Mouse (Mus musculus) brain, embryonic 14.5 days (tissue): Measurements from ENCODE around the gene Smarca2.

Experiments used
- CTCF ChIP-seq: fragments of 200-500 bp; IDR thresholded peaks from 2 replicates; pipeline ENCODE4 v1.5.1; 2012; ENCODE audit warnings: inconsistent platforms, mild to moderate bottlenecking, moderate library complexity, borderline replicate concordance; ENCODE audit not compliant: insufficient read depth, insufficient read length; ENCODE audit errors: extremely low read depth
- POLR2A ChIP-seq: fragments of 200-500 bp; IDR thresholded peaks from 2 replicates; pipeline ENCODE4 v1.6.1; 2012; ENCODE audit warnings: mild to moderate bottlenecking, inconsistent platforms, borderline replicate concordance; ENCODE audit not compliant: poor library complexity, insufficient read depth, insufficient read length, severe bottlenecking; ENCODE audit errors: extremely low read depth

DNA sequence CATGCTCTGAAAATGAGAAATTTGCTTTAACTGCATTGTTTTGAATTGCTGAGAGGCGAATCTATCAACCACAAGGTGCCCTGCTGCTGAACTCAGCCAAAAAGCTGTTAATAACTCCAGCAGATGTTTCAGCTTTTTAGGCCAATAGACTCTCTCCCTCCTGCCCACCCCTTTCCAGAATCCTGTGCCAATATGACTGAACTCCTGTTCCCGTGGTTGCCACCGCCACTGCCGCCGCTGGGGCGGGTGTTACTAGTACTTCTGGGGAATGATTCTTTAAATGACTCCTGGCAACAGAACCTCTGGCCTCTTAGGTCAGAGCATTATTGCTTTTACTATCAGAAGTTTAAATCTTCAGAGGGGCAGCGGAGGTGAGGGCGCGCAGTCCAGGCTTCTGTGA, 38.7 kb upstream of the Smarca2 start:
- no peak for TF ChIP-seq POLR2A
- TF ChIP-seq CTCF, result no peak
